28 mouse cellular contexts compared by ENCODE assay signal in genomic region chr11:83581626-83582610, GRCm38 (mm10). TPM values are rescaled to one million over a fixed set of nuclear protein-coding genes. Genes with fewer than 3 reads are reported as not detected.
DNase-seq lines count a peak whose midpoint lies in the region; ATAC-seq lines count a peak whose summit lies in the region.
"Had no signal": no experiment of that assay in that cellular context is flagged by ENCODE, and none has a peak within 500 bp of the region (broad histone marks: within the 10 kb centered on the region; RNA-seq: fewer than 3 reads in every experiment).

No protein-coding gene starts in this region.

- no peak overlapping the region for H3K9ac ChIP-seq in heart, embryonic 11.5 days (ENCODE audit: low read depth, low read length)
- H3K9ac ChIP-seq in hindbrain, embryonic 13.5 days: no peak overlapping the region
- H3K9ac ChIP-seq: stomach, embryonic 15.5 days had no signal

- H3K9me3 ChIP-seq in heart, embryonic 11.5 days (replicated peaks; ENCODE audit: control insufficient read depth, low read length): no peaks in the 10 kb centered on the region
- no peaks in the 10 kb centered on the region for H3K9me3 ChIP-seq in hindbrain, embryonic 13.5 days
- H3K9me3 ChIP-seq: embryonic facial prominence, embryonic 10.5 days; forebrain, embryonic 10.5 days; stomach, embryonic 15.5 days had no signal

- no peaks in the 10 kb centered on the region for H3K27me3 ChIP-seq in heart, embryonic 11.5 days (ENCODE audit: control insufficient read depth, insufficient read depth, low read length)
- no peaks in the 10 kb centered on the region for H3K27me3 ChIP-seq in hindbrain, embryonic 13.5 days
- H3K27me3 ChIP-seq: stomach, embryonic 15.5 days had no signal

- DNase-seq in heart, adult 11 months: peak; percentile 71
- DNase-seq in NIH3T3 (ENCODE audit: low read depth): peak; percentile 73
- DNase-seq in kidney, adult 8-10 months: peak; percentile 75 to 83
- peak; percentile 75 to 77 for DNase-seq in kidney, postnatal 36 days
- DNase-seq in T-cell, adult 2 months (ENCODE audit: low spot score): no peak
- DNase-seq in gastrocnemius, postnatal 10 days: no peak
- DNase-seq: adrenal gland, adult 2 months; cerebellum, adult 11-12 months; heart, postnatal 4 days; thymus, postnatal 25 days had no signal

- 68% methylated on average over 4 of the region's 4 CpGs for WGBS in heart, embryonic 11.5 days (ENCODE audit: insufficient replicate concordance)
- WGBS in hindbrain, embryonic 13.5 days: 84% methylated on average over 4 of the region's 4 CpGs

- no peak for ATAC-seq in heart, embryonic 11.5 days (replicated peaks; ENCODE audit: insufficient number of reproducible peaks, low FRiP score, low TSS enrichment)
- no peak for ATAC-seq in hindbrain, embryonic 13.5 days (ENCODE audit: low FRiP score)
- ATAC-seq: forebrain, embryonic 16.5 days; midbrain, embryonic 16.5 days had no signal

- H3K4me3 ChIP-seq in heart, embryonic 11.5 days (ENCODE audit: low read depth, low read length): no peak overlapping the region
- H3K4me3 ChIP-seq in hindbrain, embryonic 13.5 days: no peak overlapping the region
- H3K4me3 ChIP-seq: embryonic facial prominence, embryonic 10.5 days; forebrain, embryonic 10.5 days; stomach, embryonic 15.5 days had no signal

- no peak overlapping the region for H3K27ac ChIP-seq in heart, embryonic 11.5 days (ENCODE audit: low read depth, low read length)
- no peak overlapping the region for H3K27ac ChIP-seq in hindbrain, embryonic 13.5 days
- H3K27ac ChIP-seq: embryonic facial prominence, embryonic 10.5 days; forebrain, embryonic 10.5 days; macrophage; stomach, embryonic 15.5 days had no signal

- no peaks in the 10 kb centered on the region for H3K36me3 ChIP-seq in heart, embryonic 11.5 days (ENCODE audit: control insufficient read depth, insufficient read depth, low read length)
- no peaks in the 10 kb centered on the region for H3K36me3 ChIP-seq in hindbrain, embryonic 13.5 days
- H3K36me3 ChIP-seq: embryonic facial prominence, embryonic 10.5 days; forebrain, embryonic 10.5 days; stomach, embryonic 15.5 days had no signal

- H3K4me2 ChIP-seq in heart, embryonic 11.5 days: no peak overlapping the region
- H3K4me2 ChIP-seq in hindbrain, embryonic 13.5 days: no peak overlapping the region
- H3K4me2 ChIP-seq: stomach, embryonic 15.5 days had no signal

- no peaks in the 10 kb centered on the region for H3K4me1 ChIP-seq in heart, embryonic 11.5 days (ENCODE audit: control insufficient read depth, insufficient read depth, low read length)
- no peaks in the 10 kb centered on the region for H3K4me1 ChIP-seq in hindbrain, embryonic 13.5 days (replicated peaks)
- H3K4me1 ChIP-seq: stomach, embryonic 15.5 days had no signal

RNA-seq across cellular contexts. Expression of gene Ccl9, which starts 3.5 kb away (rescaled TPM):
- 0.48 and 1.2 TPM in 2 replicates for polyA plus RNA-seq in heart, embryonic 11.5 days (2014; fragmentation: Nextera tagmentation; extraction: Ambion mirVana)
- 1 to 10 TPM; 2.9 to 4.3 TPM for total RNA-seq in gastrocnemius, postnatal 10 days (2021)
- polyA plus RNA-seq in hindbrain, embryonic 13.5 days (2015; fragmentation: Nextera tagmentation; extraction: Ambion mirVana): 1.9 and 4.1 TPM in 2 replicates

RNA-seq across cellular contexts. Expression of gene Ccl6, which starts 11.0 kb away (rescaled TPM):
- polyA plus RNA-seq in heart, embryonic 11.5 days (2014; fragmentation: Nextera tagmentation; extraction: Ambion mirVana): 0.65 and 0.97 TPM in 2 replicates
- 1 to 10 TPM; 3.3 to 3.4 TPM for total RNA-seq in gastrocnemius, postnatal 10 days (2021)
- 2.3 and 2.7 TPM in 2 replicates for polyA plus RNA-seq in hindbrain, embryonic 13.5 days (2015; fragmentation: Nextera tagmentation; extraction: Ambion mirVana)

RNA-seq across cellular contexts. Expression of gene Ccl5, which starts 51.6 kb away (rescaled TPM):
- polyA plus RNA-seq in heart, embryonic 11.5 days (2014; fragmentation: Nextera tagmentation; extraction: Ambion mirVana): 0.35 TPM in 1 of 2 replicates, not detected in the other
- total RNA-seq in gastrocnemius, postnatal 10 days (2021): not detected
- not detected in 2 replicates for polyA plus RNA-seq in hindbrain, embryonic 13.5 days (2015; fragmentation: Nextera tagmentation; extraction: Ambion mirVana)
- total RNA-seq: gastrocnemius, postnatal 4 days; heart, postnatal 4 days; layer of hippocampus, postnatal 25 days; left cerebral cortex, postnatal 10 days had no signal
- polyA plus RNA-seq: embryonic facial prominence, embryonic 10.5 days; limb, embryonic 11.5 days; midbrain, embryonic 16.5 days; neural tube, embryonic 14.5 days had no signal

RNA-seq across cellular contexts. Expression of gene Heatr9, which starts 59.9 kb away (rescaled TPM):
- polyA plus RNA-seq in heart, embryonic 11.5 days (2014; fragmentation: Nextera tagmentation; extraction: Ambion mirVana): not detected in 2 replicates
- total RNA-seq in gastrocnemius, postnatal 10 days (2021): not detected
- polyA plus RNA-seq in hindbrain, embryonic 13.5 days (2015; fragmentation: Nextera tagmentation; extraction: Ambion mirVana): not detected in 2 replicates
- total RNA-seq: adrenal gland, adult 2 months; adrenal gland, postnatal 4 days; gastrocnemius, postnatal 4 days; heart, postnatal 4 days; layer of hippocampus, postnatal 25 days; left cerebral cortex, postnatal 10 days; liver, adult 2 months had no signal
- polyA plus RNA-seq: adrenal gland, adult 2 months; cortical plate, adult 2 months; embryonic facial prominence, embryonic 10.5 days; forebrain, embryonic 10.5 days; forebrain, embryonic 16.5 days; limb, embryonic 11.5 days; liver, adult 2 months; liver, embryonic 16.5 days; lung, embryonic 16.5 days; macrophage; midbrain, embryonic 16.5 days; neural tube, embryonic 14.5 days; stomach, embryonic 15.5 days had no signal

Comparison
In these comparisons a context has a peak if more than half of its experiments do, and no peak if none do; other contexts are left out.
1. DNase-seq: peak in heart, adult 11 months (single experiment), NIH3T3 (single experiment), kidney, adult 8-10 months (2 of 2) and kidney, postnatal 36 days (2 of 2); none in T-cell, adult 2 months (single experiment) and gastrocnemius, postnatal 10 days (single experiment).